Mouse (Mus musculus) hematopoietic stem cell, adult 5-6 weeks (primary cell): ENCODE measurements around the gene Brat1. TPM values are rescaled to one million over a fixed set of nuclear protein-coding genes. Genes with fewer than 3 reads are reported as not detected.

Experiments used
- ATAC-seq, 2 experiments: fragments of 125-278 bp in 1 of 2; replicated peaks in 1 of 2; 2 replicates each; pipeline ENCODE4 v1.8.0; 2016 to 2017; ENCODE audit warnings: inconsistent platforms in 2 of 2, mild to moderate bottlenecking in 2 of 2, moderate number of reproducible peaks in 2 of 2, low read depth in 1 of 2, moderate TSS enrichment in 1 of 2; ENCODE audit not compliant: low FRiP score in 2 of 2, poor library complexity in 2 of 2, severe bottlenecking in 2 of 2, insufficient read depth in 1 of 2, low TSS enrichment in 1 of 2
- total RNA-seq: library from RNA; stranded (forward); fragments of 172-1452, 232-1000 nt; gene quantifications from 2 replicates; pipeline ENCODE4 v1.2.3, GENCODE M21; 2017

The Brat1 gene
- total RNA-seq, 1 experiment from 2014 or later = 11.2 TPM

DNA sequence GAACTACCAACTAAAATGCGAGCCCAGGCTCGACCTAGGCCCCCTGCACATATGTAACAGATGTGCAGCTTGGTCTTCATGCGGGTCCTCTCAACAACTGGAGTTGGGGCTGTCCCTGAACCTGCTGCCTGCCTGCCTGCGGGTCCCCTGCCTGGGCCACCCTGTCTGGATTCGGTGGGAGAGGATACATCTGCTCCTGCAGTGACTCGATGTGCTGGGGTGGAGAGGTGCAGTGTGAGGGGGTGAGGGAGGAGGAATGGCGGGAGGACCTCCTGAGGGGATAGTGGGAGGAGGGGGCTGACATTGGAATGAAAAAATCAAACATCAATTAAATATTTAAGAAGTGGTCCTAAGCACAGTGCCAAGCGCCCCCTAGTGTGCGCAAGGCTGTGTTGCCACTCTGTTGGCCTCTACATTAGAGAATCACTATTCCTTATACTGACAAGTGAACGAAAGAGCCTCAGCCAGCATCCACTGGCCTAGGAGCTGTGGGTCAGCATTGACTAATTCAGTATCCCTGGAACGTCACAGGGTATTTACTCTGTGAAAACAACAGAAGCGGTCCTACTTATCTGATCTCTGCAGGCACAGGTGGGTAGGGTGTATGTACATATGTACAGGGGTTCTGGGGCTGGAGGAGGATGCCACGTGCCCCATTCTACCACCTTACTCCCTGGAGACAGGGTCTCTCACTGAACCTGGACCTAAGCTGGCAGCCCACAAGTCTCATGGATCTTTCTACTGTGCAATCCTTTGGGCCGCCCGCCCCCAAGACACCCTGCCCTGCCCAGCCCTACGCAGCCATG, 20.3 kb upstream of the Brat1 start:
- peak in 1 of 2 experiments; percentile 65; a peak in 2 of 4 replicates for ATAC-seq

DNA sequence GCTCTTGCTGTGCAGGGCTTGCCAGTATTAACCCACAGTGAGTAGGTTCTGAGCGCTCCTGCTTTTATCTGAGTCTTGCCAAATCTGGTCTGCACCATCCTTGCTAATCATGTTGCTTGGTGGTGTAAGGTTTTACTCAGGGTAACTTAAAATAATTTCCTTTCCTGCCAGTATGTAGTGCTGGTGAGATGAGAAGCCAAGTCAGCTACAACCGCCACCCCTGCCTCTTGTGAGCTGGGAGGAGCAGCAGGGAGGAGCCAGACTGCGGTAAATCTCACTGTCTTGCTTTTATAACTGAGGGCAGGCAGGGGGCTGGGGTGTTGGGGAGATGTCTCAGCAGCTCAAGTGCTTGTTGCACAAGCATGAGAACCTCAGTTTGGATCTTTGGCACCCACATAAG, 16.4 kb upstream of the Brat1 start:
- no peak for ATAC-seq

DNA sequence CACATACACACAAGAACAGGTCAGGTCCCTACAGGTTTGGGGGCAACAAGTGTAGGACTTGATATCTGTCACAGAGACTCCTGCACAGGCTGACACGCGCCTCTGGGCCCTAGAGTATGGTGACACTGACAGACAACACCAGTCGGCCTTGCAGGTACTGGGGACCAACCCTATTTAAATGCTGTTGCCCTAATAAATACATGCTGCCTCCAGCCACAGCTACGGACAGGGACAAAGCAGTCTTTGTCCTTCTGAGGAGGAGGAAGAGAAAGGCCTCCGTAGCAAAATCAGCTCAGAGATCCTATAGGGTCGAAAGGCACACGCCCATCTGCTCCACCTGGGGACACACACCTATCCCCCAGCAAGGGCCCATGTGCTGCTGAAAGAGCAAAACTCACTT, 8.8 kb upstream of the Brat1 start:
- no peak for ATAC-seq

DNA sequence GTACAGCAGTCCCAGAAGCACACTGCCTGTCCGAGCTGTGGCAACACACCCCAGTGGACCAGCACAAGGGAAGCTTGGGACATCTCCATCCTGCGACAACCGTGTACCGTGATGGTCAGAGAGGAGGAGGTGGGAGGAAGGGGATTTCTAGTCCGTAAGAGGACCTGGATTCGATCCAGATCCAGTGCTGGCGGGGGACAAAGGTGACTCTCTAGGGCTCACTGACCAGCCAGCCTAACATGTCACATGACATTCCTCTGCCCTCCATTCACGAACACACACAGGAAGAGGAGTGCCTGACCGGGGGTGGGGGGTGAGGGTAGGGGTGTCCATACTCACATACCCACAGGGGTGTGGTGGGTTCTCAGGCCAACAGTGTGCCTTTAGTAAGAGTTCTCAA, 5.0 kb upstream of the Brat1 start:
- ATAC-seq = no peak

DNA sequence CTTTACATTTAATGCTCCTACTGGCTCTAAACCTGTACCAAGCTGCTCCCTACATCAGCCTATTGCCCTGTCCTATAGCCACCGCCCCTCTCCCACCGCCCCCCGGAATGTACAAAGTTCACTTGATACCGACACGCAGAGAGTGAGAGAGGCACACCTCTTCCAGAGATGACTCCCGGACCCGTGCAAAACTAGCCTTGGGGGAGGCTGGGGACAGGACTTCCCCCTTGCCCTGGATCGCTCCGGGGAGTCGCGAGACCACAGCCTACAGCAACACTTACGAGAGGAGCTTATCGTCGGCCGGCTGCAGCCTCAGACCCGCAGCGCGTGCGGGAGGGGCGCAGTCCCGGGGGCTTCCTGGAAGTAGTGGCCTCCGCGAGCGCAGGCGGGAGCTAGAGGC, 3.1 kb upstream of the Brat1 start:
- peak in 1 of 2 experiments; percentile 8; a peak in 1 of 4 replicates for ATAC-seq

DNA sequence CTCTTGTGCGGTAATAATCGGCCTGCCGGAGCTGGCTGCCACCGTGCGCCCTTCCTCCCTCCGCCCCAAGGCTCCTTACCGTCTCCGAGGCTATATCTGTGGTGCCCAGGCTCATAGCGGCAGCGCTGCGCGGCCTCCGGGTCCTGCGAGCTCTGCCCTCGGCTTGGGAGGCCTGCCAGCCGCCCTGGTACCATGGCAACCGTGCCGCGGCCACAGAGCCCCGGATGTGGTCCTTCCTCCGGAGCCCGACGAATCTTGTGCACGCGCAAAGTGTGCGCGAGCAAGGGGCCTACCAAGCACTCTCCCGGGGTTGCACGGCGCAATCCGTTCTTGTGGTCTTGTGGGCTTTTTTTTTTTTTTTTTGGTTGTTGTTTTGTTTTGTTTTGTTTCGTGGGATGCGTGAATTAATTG, 2.7 kb upstream of the Brat1 start, which contains the start of gene Iqce:
Gene Iqce, minus strand, starts transcription at position 276 of the 411 bp plus-strand sequence.
- ATAC-seq = peak; percentile 50 to 55

DNA sequence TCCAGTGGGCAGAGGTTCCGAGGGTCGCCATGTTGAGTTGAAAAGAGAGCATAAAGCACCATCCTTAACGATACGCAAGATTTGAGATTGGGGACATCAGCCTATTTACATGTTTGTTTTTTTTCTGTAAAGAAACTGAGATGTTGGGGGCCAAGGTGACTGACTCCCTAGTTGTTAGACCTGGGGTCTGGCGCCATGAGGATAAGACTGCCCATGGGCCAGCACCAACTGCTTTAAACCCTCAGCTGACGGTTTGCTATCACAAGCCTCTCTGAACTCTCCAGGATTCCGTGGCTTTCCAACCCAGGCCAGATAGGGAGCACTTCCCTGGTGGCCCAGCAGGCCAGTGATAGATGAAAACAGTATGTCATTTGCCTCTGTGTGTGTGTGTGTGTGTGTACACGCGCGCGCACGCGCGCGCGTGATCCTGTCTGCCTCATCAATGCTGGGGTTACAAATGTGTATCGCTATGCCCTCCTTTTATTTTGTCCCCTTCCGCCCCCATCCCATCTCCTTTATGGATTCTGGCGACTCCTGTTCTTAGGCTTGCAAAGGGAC, 2.1 kb upstream of the Brat1 start:
- no peak for ATAC-seq

DNA sequence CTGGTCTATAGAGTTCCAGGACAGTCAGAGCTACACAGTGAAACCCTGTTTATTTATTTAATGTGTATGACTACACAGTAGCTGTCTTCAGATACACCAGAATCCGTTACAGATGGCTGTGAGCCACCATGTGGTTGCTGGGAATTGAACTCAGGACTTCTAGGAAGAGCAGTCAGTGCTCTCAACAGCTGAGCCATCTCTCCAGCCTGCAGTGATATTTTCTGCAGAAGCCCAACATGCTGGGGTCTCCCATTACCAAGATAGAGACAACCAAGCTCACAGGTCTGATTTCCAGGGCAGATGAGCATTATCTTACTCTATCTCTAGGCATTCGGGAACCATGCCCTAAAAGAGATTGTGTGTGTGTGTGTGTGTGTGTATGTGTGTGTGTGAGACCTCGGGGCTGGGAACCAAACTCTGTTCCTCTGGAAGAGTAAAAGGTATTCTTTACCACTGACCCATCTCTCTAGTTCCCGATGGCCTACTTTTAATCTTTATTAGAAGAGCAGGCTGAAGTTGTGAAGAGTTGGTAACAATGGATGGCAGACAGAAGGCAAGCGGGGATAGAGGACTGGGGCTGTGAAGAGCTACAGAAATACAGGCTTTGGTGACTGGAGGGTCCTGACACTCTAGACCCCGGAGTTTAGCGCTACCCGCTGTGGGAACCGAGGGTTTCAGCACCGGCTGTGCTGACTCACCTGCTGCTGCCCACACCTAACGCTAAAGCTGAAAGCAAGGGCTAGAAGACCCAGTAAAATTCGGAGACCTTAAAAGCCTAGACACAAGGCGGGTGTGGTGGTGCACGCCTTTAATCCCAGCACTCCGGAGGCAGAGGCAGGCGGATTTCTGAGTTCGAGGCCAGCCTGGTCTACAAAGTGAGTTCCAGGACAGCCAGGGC, 1.1 kb upstream of the Brat1 start:
- no peak for ATAC-seq

DNA sequence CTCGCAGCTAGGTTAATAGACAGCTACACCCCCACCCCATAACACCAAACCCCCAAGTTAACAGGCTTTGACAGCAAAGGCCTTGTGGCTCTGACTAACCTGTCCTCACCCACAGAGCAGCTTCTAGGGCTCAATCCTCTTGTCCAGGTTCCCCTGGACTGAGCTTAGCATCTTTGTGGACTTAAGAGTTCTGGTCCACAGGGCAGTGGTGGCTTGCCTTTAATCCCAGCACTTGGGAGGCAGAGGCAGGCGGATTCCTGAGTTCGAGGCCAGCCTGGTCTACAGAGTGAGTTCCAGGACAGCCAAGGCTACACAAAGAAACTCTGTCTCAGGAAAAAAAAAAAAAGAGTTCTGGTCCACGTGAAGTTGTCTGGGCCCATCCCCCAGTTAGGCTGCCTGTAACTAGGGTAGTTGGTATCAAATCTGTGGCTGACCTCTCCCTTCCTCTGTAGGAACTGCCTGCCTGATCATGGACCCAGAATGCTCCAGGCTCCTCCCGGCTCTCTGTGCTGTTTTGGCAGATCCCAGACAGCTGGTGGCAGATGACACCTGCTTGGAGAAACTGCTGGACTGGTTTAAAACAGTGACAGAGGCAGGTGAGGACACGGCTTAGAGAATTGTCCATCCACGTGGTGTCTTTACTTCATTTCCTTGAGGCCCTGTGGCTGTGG, 825 bp downstream of the Brat1 start:
- no peak for ATAC-seq

DNA sequence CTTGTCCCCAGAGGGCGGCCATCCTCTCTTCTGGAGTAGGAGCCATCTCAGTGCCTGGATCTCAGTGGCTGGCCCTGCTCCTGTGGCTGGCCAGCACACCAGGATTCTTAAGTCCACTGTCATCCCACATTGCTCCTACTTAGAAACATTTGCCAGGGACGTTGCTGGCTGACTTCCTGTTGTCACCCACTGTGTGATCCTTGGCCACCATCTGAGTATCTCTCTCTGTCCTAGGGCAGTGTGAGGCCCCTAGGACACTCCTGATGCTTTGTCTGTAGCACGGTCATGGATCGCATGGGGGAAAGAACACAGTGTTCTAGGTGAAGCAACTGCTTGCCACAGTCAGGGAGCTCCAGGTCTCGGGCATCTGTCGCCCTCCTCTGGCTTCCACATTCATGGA, 5.5 kb downstream of the Brat1 start:
- no peak for ATAC-seq

DNA sequence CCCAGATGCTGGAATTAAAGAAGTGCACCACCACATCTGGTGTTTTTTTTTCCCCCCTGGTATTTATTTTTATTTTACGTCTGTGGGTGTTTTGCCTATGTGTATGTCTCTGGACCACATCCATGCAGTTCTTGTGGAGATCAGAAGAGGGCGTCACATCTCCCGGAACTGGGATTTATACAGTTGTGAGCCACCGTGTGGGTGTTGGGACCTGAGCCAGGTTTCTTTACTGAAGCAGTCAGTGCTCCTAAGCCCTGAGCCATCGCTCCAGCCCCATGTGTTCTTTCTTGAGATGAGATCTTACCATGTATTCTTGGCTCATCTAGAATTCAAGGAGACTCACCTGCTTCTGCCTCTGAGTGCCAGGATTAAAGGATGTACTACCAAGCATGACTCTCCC, 6.2 kb downstream of the Brat1 start:
- no peak for ATAC-seq

DNA sequence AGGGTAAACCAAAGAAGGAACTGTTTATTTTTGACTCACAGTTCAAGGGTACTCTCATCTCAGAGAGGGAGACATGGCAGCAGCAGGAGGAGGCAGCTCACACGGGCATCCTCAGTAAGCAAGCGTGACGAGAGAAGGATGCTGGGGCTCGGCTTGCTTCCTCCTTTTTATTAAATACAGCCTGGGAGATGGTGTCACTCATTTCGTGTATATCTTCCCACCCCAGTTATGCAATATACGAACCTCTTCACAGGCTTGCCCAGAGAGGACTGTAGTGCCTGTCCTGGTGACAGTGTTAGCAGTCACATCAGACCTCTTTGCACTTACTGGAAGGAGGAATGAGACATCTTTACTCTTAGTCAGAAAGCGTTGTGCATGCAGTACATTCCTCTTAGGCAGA, 16.0 kb downstream of the Brat1 start:
- no peak for ATAC-seq

DNA sequence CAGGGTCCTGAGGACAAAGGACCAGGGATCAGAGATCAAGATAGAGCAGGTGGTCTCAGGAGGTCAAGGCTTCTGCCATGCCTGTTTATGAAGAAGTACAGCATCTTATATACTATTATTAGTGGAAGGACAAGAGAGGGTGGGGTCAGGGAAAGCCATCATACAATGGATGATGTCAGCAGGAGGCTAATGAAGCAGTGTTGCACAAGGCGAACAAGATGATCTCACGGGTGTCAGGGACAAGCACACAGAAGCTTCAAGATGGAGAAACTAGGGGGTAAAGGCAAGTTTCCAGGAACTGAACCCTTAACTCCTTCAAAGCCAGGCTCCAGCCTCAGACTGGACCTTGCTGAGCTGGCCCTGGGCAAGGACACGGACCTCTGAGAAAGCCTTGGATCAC, 17.3 kb downstream of the Brat1 start:
- no peak for ATAC-seq

DNA sequence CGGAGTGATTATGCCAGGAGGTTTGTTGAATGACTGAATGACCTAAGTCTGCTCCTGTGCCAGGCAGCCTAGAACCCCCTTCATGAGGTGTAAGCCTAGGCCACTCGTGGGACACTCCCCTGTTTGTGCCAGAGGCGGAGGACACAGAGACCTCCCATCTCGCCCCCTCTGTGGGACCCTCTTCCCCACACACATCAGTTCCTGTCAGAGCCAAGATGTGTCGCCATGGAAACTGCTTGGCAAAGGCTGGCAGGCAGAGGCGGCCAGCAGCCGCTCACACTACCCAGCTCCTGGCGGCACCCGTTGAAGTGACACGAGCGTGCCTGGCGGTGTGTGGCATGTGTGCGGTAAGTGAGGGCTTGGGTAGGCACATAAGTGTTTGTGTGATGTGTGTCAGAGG, 19.0 kb downstream of the Brat1 start, which contains the start of gene Amz1:
Gene Amz1, plus strand, starts transcription at position 306 of the 400 bp plus-strand sequence.
- no peak for ATAC-seq

DNA sequence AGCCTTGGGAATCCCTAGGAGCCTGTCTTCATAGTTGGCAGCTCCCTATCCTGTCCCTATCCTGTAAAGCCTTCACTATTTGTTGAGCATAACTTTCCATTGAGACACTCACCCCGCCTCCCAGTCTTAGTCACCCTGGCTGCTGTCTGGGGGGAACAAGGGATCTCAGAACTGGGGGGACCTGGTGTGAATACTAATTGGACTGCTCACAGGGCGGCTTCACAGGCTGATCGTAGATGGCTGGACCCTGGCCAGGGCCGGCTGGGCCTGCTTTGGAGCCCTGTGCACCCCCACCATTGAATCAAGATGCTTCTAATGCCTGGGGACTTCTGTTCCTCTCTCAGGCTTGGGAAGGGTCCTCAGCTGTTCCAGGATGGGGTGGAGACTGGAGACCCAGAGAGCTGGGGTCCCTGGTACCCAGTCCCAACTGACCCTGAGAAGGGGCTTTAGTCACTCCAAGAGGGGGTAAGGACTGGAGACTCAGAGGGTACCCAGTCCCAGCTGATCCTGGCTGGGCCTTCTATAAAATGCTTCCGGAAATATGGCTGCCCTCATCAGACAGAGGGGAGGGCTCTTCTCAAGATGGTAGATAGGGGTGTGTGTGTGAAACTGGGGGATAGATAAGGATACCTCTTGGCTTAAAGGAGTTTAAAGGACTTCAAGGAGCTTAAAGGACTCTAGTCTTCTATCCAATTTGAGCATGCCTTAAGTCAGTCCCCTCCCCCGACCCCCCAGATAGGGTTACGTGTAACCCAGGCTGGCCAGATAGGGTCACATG, 21.4 kb downstream of the Brat1 start:
- ATAC-seq = no peak

DNA sequence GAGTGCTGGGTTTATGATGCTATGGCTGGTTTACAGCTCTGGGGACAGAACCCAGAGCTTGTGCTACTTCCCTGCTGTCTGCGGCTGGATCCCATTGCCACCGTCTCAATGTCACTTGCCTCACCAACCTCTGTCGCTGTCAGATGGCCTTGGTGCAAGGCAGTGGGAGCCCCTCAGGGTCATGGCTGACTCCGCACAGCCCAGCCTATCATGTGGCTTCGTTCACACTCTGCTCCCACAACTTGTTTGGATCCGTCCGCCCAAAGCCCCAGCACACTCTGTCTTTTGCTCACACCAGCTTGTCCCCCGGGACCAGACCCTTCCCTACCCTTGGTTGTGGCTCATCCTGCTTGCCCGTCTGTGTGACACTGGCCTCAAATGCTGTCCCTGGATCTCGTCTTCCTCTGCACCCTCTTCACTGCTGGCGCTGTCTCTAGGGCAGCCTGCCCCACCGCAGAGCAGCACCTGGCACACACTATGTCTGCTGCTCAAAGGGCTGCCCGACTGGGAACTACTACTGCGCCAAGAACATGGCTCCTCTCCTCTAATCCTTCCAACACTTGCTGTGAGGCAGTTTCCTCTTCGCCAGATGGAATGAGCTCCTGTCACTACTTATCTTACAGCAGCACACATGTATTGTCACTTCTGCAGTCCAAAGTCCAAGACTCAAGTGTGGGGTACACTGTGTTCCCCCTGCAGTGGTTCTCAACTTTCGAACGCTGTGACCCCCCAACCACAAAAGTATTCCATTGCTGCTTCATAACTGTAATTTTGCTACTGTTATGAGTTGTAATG, 22.3 kb downstream of the Brat1 start:
- ATAC-seq = no peak
